Mouse (Mus musculus) limb, embryonic 12.5 days (tissue): ENCODE measurements at regions not wholly inside any gene's neighbourhood (a gene's known extent, or its start where the extent isn't known, plus 50 kb on each side); places are given as distances from the start of the nearest gene placed in this dataset.

Experiments used
- ATAC-seq: fragments of 200-750 bp; cut with Nextera tagmentation; 2 replicates; pipeline ENCODE4 v1.8.0; 2017; ENCODE audit warnings: low read depth, moderate TSS enrichment; ENCODE audit not compliant: insufficient number of reproducible peaks, insufficient read depth, low FRiP score, low TSS enrichment
- H3K27ac ChIP-seq: fragments of 300-500 bp; sonication (generic); 2 replicates; pipeline ENCODE4 v1.5.1; 2016; ENCODE audit warnings: mild to moderate bottlenecking, moderate library complexity
- H3K27me3 ChIP-seq: fragments of 300-500 bp; sonication (generic); 2 replicates; pipeline ENCODE4 v1.6.1; 2016; ENCODE audit warnings: mild to moderate bottlenecking, moderate library complexity
- H3K36me3 ChIP-seq: fragments of 300-500 bp; sonication (generic); 2 replicates; pipeline ENCODE4 v1.6.1; 2016; ENCODE audit warnings: mild to moderate bottlenecking, moderate library complexity
- H3K4me1 ChIP-seq: fragments of 300-500 bp; sonication (generic); replicated peaks from 2 replicates; pipeline ENCODE4 v1.6.1; 2016
- H3K4me2 ChIP-seq: fragments of 300-500 bp; sonication (generic); 2 replicates; pipeline ENCODE4 v1.6.1; 2016; ENCODE audit warnings: mild to moderate bottlenecking, moderate library complexity
- H3K4me3 ChIP-seq: fragments of 300-500 bp; sonication (generic); replicated peaks from 2 replicates; pipeline ENCODE4 v1.5.1; 2016; ENCODE audit warnings: mild to moderate bottlenecking
- H3K9ac ChIP-seq: fragments of 300-500 bp; sonication (generic); replicated peaks from 2 replicates; pipeline ENCODE4 v1.6.1; 2016; ENCODE audit warnings: mild to moderate bottlenecking, moderate library complexity
- H3K9me3 ChIP-seq: fragments of 300-500 bp; sonication (generic); 2 replicates; pipeline ENCODE4 v1.6.1; 2016; ENCODE audit warnings: mild to moderate bottlenecking, moderate library complexity
- WGBS: fragments of 180-500 bp; shearing (Covaris S2); methylation state at CpG from one replicate; pipeline ENCODE4 v1.1.7; 2016; 5-methylcytosine and 5-hydroxymethylcytosine counted together

- no peaks in the 10 kb centered on the region for H3K9me3 ChIP-seq
- no peak for ATAC-seq
- H3K4me1 ChIP-seq: no peaks in the 10 kb centered on the region
- no peak overlapping the region for H3K4me3 ChIP-seq
- no peak overlapping the region for H3K27ac ChIP-seq
- no peak overlapping the region for H3K4me2 ChIP-seq
- H3K27me3 ChIP-seq: no peaks in the 10 kb centered on the region
- H3K9ac ChIP-seq: no peak overlapping the region
- H3K36me3 ChIP-seq: no peaks in the 10 kb centered on the region
Observed at GRCm38 (mm10) chr1:45647301-45647700, 144.2 kb upstream of the Col5a2 start.

GRCm38 (mm10) chr1:45653248-45653647, 141.7 kb upstream of the Wdr75 start:
- H3K9me3 ChIP-seq: no peaks in the 10 kb centered on the region
- no peak overlapping the region for H3K9ac ChIP-seq
- H3K27ac ChIP-seq: no peak overlapping the region
- WGBS: 96% methylated on average over 3 of the region's 3 CpGs
- no peak overlapping the region for H3K4me3 ChIP-seq
- no peak overlapping the region for H3K4me2 ChIP-seq
- no peaks in the 10 kb centered on the region for H3K36me3 ChIP-seq
- no peaks in the 10 kb centered on the region for H3K27me3 ChIP-seq
- no peaks in the 10 kb centered on the region for H3K4me1 ChIP-seq
- no peak for ATAC-seq

- Histone ChIP-seq H3K9ac (no peak overlapping the region), H3K4me2 (no peak overlapping the region), H3K36me3 (no peaks in the 10 kb centered on the region), H3K4me3 (no peak overlapping the region), H3K27ac (no peak overlapping the region), H3K27me3 (no peaks in the 10 kb centered on the region), H3K4me1 (no peaks in the 10 kb centered on the region), H3K9me3 (no peaks in the 10 kb centered on the region)
- no peak for ATAC-seq
- 71% methylated on average over 3 of the region's 3 CpGs for WGBS
Observed at GRCm38 (mm10) chr1:45663882-45664520, 131.0 kb upstream of the Wdr75 start.

- H3K27me3 ChIP-seq: no peaks in the 10 kb centered on the region
- H3K4me3 ChIP-seq: no peak overlapping the region
- ATAC-seq: peak; percentile 90
- H3K9ac ChIP-seq: no peak overlapping the region
- H3K9me3 ChIP-seq: no peaks in the 10 kb centered on the region
- no peaks in the 10 kb centered on the region for H3K36me3 ChIP-seq
- 13% methylated on average over 5 of the region's 5 CpGs for WGBS
- 0 out of 2 replicates have a peak overlapping the region, but pooled peaks have one; percentile 10 for H3K4me2 ChIP-seq
- peaks cover 10% of the 10 kb centered on the region; the same call in 1 of the 2 replicates for H3K4me1 ChIP-seq
- H3K27ac ChIP-seq: peak overlapping the region; percentile 56
Observed at GRCm38 (mm10) chr1:45672443-45673156, 122.4 kb upstream of the Wdr75 start.

GRCm38 (mm10) chr1:45675771-45676439, 119.1 kb upstream of the Wdr75 start:
- 40% methylated on average over 5 of the region's 5 CpGs for WGBS
- no peaks in the 10 kb centered on the region for H3K9me3 ChIP-seq

GRCm38 (mm10) chr1:45679964-45680709, 114.8 kb upstream of the Wdr75 start:
- no peak overlapping the region for H3K4me2 ChIP-seq
- no peak for ATAC-seq
- no peak overlapping the region for H3K4me3 ChIP-seq
- no peak overlapping the region for H3K27ac ChIP-seq
- H3K9me3 ChIP-seq: no peaks in the 10 kb centered on the region
- H3K4me1 ChIP-seq: 0 out of 2 replicates have a peak, but pooled peaks cover 3% of the 10 kb centered on the region
- H3K27me3 ChIP-seq: no peaks in the 10 kb centered on the region
- no peaks in the 10 kb centered on the region for H3K36me3 ChIP-seq
- WGBS: 69% methylated on average over 8 of the region's 8 CpGs
- no peak overlapping the region for H3K9ac ChIP-seq

More at GRCm38 (mm10) chr1:45675771-45676439, 119.1 kb upstream of the Wdr75 start:
- Histone ChIP-seq H3K27me3 (no peaks in the 10 kb centered on the region), H3K36me3 (no peaks in the 10 kb centered on the region), H3K4me2 (no peak overlapping the region), H3K9ac (no peak overlapping the region), H3K4me1 (peaks cover 10% of the 10 kb centered on the region; the same call in 1 of the 2 replicates), H3K4me3 (no peak overlapping the region), H3K27ac (peak overlapping the region; percentile 83)
- peak; percentile 73; the same call in 1 of the 2 replicates for ATAC-seq

GRCm38 (mm10) chr1:45700893-45701292, 94.1 kb upstream of the Wdr75 start:
- H3K27ac ChIP-seq: no peak overlapping the region
- ATAC-seq: no peak
- no peak overlapping the region for H3K4me3 ChIP-seq
- H3K4me1 ChIP-seq: no peaks in the 10 kb centered on the region
- 26% methylated on average over 1 of the region's 1 CpGs for WGBS
- H3K36me3 ChIP-seq: no peaks in the 10 kb centered on the region
- H3K4me2 ChIP-seq: no peak overlapping the region
- H3K9me3 ChIP-seq: no peaks in the 10 kb centered on the region
- no peaks in the 10 kb centered on the region for H3K27me3 ChIP-seq
- no peak overlapping the region for H3K9ac ChIP-seq

- Histone ChIP-seq H3K9me3 (no peaks in the 10 kb centered on the region), H3K4me2 (no peak overlapping the region), H3K36me3 (no peaks in the 10 kb centered on the region), H3K4me3 (no peak overlapping the region), H3K4me1 (no peaks in the 10 kb centered on the region), H3K27me3 (no peaks in the 10 kb centered on the region), H3K9ac (no peak overlapping the region), H3K27ac (no peak overlapping the region)
- WGBS: 91% methylated on average over 1 of the region's 1 CpGs
- ATAC-seq: no peak
Observed at GRCm38 (mm10) chr1:45701516-45701915, 93.5 kb upstream of the Wdr75 start.

- no peaks in the 10 kb centered on the region for H3K36me3 ChIP-seq
- WGBS: 86% methylated on average over 2 of the region's 2 CpGs
- no peak for ATAC-seq
- H3K9me3 ChIP-seq: no peaks in the 10 kb centered on the region; the same call in none of the 2 replicates
- no peak overlapping the region for H3K9ac ChIP-seq
- no peak overlapping the region for H3K27ac ChIP-seq
- no peak overlapping the region for H3K4me2 ChIP-seq
- H3K27me3 ChIP-seq: no peaks in the 10 kb centered on the region
- H3K4me3 ChIP-seq: no peak overlapping the region
- H3K4me1 ChIP-seq: no peaks in the 10 kb centered on the region
Observed at GRCm38 (mm10) chr1:45723369-45723768, 71.6 kb upstream of the Wdr75 start.

- H3K4me3 ChIP-seq: no peak overlapping the region
- no peak overlapping the region for H3K9ac ChIP-seq
- no peak for ATAC-seq
- H3K27me3 ChIP-seq: no peaks in the 10 kb centered on the region
- H3K36me3 ChIP-seq: no peaks in the 10 kb centered on the region
- H3K27ac ChIP-seq: no peak overlapping the region
- H3K4me1 ChIP-seq: no peaks in the 10 kb centered on the region
- H3K9me3 ChIP-seq: peaks cover 5% of the 10 kb centered on the region
- 92% methylated on average over 3 of the region's 3 CpGs for WGBS
- no peak overlapping the region for H3K4me2 ChIP-seq
Observed at GRCm38 (mm10) chr1:45732958-45733357, 62.0 kb upstream of the Wdr75 start.

- Histone ChIP-seq H3K4me1 (no peaks in the 10 kb centered on the region), H3K4me2 (no peak overlapping the region), H3K9ac (no peak overlapping the region), H3K27me3 (no peaks in the 10 kb centered on the region), H3K27ac (no peak overlapping the region), H3K9me3 (peaks cover 14% of the 10 kb centered on the region), H3K4me3 (no peak overlapping the region), H3K36me3 (peaks cover 8% of the 10 kb centered on the region)
- 83% methylated on average over 1 of the region's 1 CpGs for WGBS
- ATAC-seq: no peak
Observed at GRCm38 (mm10) chr1:45745136-45745535, 49.8 kb upstream of the Wdr75 start.
